Mouse (Mus musculus) MN1 (cell line): ENCODE results near the gene Map4k2.

Source experiments
- DNase-seq: peaks from one replicate; pipeline ENCODE4 v3.0.0-alpha.2; 2016; ENCODE audit warnings: low spot score

Gene Map4k2

DNA sequence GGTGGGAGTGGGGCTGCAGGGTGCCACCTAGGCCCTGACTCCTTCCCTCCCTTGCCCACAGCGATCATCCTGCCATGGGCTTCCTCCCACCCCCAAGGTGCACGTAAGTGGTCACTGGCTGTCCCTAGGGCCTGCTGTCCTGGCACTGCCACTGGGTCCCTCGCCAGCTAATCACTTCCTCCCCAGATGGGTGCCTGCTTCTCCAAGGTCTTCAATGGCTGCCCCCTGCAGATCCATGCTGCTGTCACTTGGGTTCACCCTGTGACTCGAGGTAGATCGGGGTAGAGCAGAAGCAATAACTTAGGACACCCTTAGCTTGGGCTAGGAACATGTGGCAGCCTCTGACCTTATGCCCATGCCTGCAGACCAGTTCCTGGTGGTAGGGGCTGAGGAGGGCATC, 5.1 kb downstream of the Map4k2 start:
- no peak for DNase-seq

DNA sequence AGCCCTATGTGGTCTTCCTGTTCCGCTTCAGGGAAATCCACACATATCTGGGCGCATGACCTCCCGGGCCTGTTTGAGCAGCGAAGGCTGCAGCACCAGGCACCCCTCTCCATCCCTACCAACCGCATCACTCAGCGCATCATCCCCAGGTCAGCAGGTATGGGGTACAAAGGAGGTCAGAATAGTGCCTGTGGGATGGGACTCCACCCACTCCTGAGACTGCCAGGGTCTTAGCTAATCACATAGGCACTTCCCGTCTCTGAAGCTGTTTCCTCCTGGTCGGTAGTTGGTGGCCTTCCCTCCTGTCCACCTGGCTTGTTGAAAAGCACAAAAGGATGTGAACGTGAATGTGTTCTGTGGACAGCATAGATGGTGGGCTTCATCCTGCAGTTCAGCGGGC, 5.7 kb downstream of the Map4k2 start:
- DNase-seq, result no peak

DNA sequence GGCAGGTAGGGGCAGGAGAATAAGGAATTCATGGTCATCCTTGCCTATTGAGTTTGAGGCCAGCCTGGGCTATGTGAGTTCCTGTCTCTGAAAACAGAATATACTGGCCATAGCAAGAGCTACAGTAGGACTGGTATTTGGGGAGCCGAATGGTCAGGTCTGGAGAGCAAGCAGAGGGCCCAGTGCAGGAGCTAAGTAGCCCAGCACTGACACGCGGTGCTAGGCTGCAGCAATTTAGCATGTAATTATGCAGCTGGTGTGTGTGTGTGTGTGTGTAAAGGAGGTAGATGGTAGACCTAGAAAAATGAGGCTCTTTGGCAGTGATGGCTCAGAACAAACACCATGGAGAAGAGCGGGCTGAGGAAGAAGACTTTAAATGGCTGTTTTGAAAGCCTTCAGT, 6.7 kb downstream of the Map4k2 start:
- DNase-seq, result no peak

DNA sequence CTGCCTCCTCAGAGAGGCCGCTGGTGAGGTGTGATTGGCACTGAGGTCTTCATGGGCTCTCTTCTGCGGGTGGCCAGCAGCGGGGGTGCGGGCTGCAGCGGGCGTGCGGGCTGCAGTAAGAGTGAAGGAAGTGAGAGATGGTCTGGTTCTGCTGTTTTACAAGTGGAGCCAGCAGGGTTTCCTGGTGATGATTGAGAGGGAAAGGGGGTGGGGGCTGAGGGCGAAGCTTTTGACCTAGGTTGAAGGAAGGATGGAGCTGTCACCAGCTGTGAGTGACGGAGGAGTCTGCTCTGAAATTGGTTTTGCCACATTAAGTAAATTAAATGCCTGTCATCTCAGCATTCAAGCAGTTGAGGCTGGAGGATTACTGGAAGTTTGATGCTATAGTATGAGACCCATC, 7.8 kb downstream of the Map4k2 start:
- no peak for DNase-seq

DNA sequence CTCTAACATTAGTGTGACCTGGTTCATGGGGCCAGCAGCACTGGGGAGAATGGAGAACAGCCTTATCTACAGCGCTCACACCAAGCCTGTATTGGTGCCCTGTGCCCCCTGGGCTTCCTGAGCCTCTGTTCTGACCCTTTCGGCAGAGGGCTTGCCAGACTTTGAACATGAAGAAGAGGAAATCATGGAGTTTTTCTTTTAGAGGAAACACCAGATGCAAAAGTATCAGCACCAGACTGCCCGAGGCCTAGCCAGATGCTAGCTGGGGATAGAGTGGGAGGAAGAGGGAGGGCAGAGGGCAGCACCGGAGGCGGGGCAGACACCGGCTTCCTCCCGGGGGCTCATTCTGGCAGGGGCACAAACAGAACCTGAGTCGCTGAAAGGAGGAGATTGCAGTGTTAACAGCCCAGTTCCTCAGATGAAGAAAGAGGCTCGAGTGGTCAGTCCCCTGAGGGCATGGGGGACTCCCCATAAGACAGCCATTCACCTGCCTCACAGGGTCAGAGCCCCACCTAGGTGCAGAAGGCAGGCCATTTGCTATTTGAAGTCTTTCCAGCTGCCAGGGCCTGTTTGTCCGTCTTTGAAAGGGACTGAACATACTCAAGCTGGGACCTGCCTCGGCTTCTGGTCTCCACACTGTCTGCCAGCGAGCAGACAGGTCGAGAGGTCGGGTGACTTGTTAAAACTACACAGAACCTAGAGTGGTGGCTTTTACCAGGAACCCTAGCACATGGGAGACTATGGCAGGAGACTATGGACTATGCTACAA, 8.5 kb downstream of the Map4k2 start:
- DNase-seq, result no peak

DNA sequence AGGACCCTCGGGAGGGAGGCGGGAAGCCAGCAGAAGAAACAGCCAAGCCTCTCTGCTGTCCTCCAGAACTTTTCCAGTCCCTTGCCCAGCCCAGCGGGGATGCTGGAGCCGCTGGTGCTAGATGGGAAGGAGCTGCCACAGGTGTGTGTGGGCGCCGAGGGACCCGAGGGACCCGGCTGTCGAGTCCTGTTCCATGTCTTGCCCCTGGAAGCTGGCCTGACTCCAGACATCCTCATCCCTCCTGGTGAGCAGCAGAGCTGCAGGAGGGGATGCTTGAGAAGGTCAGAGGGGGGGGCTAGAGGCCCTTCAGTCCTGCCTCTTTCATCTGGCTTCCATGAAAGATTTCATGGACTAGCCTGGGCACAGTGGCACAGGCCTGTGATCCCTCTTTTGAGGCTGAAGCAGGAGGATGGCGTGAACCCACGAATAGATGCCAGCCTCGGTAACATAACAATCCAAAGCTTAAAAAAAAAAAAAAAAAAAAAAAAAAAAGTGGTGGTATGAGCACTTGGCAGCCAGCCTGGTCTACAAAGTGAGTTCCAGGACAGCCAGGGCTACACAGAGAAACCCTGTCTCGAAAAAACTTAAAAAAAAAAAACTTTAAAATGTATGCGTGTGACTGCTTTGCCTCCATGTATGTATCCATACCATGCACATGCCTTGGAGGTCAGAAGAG, 10.6 kb downstream of the Map4k2 start:
- DNase-seq, result peak; percentile 20

DNA sequence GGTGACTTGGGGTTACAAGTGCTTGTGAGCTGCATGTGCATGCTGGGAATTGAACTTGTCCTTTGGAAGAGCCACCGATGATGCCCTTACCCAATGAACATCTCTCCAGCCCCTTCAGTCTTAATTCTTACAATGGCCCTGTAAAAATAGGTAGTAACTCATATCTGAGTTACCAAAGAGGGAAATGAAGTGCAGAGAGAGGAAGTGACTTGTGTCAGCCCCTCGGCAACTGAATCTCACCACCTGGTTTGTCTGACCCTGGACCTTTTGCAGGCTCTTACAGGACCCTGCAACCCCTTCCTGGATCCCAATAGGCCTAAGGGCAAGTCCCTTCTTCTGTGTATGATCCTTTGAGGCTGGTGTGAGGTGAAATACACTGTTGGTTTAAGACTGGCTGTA, 11.2 kb downstream of the Map4k2 start:
- DNase-seq, result no peak

DNA sequence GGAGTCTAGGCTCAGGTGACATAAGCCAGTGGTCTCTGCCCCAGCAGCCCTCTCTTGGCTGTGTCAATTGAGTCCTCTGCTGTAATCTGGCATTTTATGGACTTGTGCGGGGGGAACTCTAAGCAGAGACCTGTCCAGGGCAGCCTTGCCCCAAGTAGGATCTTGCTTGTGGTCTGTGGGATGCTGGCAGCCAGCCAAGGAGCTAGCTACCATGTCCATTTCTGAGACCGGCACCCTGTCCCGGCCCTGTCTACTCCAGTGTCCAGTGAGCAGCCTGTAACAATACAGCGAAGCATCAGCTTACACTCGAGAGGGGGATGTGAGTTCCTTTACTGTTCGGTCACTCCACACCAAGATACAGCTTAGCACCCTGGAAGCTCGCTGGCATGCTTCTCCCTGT, 13.1 kb downstream of the Map4k2 start:
- peak; percentile 25 for DNase-seq

DNA sequence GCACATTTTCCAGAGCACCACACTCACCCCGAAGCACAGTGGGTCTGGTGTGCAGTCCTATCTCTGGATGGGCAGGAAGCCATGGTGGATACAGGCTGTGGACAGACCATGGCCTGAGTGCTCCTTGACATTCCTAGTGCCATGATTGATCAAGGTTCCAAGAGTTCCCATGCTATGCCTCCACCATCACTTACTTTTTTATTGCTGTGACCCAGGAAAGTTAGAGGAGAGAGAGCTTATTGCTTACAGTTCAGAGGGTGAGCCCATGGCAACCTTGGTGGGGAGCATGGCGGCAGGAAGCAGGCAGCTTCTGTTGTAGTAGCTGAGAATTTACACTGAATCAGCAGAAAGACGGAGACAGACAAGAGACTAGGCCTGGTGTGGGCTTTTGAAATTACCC, 20.4 kb downstream of the Map4k2 start:
- DNase-seq, result no peak

DNA sequence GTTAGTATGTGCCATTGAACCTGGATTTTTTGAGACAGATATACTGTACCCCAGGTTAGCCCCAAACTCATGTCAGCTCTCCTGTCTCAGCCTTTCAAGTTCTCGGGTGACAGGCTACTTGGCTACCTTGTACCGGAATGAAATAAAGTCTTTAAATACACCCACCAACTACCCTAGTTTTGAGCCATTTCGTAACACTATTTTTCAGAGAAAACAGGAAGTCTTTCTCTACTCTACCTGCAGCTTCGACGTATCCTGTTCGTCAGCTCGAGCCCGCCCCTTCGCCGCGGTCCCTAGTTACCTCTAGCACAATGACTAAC, 22.1 kb downstream of the Map4k2 start:
- DNase-seq, result no peak

DNA sequence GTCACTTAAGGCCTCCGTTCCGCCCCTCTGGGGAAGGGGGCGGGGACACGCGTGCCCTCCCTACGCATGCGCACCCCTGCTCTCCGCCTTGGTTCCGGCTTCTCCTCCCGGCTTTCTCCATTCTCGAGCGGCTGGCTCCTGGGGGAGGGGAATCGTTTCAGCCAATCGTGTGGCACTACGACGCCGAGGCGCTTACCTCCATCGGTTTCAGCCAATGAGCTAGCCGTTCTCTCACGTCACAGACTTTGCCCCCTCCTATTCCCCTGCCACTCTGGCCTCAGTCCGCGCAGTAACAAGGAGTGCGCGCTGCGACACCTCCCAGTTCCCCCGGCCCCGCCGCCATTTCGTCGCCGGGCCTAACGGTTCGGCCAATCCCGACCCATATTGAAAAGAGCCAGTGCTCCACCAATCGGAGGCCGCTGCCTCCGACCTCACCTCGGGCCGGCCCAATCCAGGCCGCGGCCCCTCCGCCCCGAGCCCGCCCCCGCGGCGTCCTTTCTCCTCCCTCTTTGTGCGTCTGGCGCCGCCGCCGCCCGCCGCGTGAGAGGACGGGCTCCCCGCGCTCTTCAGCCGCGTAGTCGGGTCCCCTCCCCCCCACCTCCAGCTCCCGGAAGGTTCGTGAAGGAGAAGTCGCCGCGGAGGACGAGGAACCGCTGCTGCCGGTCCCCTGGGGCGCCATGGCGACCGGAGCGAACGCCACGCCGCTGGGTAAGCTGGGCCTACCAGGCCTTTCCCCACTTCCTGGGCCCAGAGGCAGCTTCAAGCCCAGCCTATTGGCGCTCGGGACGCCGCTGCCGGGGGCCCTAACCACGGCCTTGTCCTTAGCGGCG, 22.7 kb downstream of the Map4k2 start, which contains the start of gene Sf1:
Gene Sf1 (plus strand): TSS at position 280 of the 830 bp plus-strand sequence.
- DNase-seq, result peak; percentile 98

DNA sequence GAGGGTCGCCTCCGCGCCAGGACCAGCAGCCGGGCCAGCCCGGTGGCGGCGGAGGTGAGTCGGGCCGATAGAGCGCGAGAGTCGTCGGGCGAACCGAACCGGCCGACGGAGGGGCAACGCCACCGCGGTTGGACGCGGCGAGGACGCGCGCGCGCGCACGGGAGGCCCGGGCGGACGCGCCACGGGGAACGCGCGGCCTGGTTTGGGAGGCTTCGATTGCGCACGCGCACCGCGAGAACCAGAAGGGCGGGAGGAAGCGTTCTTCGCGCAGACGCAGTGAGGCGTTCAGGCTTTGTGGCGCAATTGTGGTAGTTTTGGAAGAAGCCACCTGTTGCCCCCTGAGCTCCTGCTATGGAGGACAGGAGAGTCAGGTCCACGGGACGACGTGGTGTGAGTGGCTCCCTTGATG, 23.4 kb downstream of the Map4k2 start:
- DNase-seq, result peak; percentile 83

DNA sequence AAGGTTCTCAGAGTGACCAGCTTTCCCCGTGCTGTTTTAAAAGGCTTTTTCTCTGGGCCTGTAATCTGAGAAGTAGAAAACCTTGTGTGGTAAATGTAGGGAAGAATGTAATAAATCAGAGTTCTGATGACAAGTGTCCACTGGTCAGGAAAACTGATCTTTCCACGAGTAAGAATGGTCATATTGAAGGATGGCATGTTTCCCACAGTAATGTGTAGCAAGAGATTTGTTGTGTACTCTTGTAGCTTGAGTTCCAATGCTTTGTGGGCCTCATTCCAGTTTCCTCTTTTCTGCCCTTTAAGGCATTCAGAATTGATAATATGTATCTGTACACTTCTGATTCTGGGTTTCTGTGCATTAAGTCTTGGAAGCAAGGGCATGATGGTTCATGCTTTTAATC, 23.9 kb downstream of the Map4k2 start:
- DNase-seq, result no peak

DNA sequence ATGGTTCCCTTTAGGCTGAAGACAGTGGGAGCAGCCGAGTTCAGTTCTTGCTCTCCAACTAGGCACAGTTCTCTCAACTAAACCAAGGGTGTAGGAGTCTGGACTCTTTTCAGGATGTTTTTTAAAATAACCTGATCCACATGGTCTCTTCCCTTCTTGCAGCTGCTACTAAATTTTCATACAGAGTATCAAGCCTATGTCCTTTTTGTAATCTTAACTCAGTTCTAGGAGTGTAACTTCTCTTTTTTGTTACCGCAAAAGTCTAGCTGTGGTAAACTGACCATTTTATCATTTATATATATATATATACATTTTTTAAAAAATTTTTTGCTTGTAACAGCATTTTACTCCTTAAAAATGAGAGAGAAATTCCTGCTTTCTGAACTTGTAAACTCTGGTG, 29.2 kb downstream of the Map4k2 start:
- no peak for DNase-seq

DNA sequence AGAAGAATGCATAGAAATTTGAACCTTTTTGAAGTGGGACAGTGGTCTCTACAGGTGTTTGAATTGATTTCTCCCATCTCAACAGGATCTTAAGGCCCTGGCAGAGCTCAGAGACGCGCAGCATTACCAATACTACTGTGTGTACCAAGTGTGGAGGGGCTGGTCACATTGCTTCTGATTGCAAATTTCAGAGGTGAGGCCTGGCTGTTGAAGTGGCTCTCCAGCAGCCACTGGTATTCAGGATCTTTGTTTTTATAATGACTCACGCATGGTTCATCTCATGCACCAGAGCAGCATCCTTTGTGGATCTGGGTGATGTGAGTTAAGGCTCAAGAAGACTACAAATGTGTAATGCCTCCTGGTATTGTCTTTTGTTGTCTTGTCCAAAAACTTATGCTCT, 31.5 kb downstream of the Map4k2 start:
- peak; percentile 63 for DNase-seq

DNA sequence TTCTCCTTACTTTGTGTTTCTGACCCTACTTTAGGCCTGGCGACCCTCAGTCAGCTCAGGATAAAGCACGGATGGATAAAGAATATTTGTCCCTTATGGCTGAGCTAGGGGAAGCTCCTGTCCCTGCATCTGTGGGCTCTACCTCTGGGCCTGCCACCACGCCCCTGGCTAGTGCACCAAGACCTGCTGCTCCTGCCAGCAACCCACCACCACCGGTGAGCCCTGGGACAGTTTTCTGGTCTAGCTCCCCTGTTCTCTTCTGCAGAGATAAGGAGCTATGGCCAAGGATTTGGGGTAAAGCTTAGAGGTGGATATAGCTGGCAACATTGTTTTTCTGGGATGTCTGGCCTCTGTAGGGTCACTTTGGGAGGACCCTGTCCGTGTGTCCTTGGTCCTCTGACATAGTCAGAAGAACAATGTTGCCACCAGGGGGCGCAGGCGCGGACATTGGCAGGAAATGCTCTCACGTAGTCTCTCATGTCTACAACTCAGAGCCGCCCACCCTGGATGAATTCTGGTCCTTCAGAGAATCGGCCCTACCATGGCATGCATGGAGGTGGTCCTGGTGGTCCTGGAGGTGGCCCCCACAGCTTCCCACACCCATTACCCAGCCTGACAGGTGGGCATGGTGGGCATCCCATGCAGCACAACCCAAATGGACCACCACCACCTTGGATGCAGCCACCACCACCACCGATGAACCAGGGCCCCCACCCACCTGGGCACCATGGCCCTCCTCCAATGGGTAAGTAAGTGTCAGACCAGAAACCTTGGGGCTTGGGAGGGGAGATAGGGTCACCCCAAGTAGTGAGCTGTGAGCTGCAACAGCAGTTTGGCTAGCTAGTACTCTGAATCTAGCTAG, 32.8 kb downstream of the Map4k2 start:
- peak; percentile 70 for DNase-seq

DNA sequence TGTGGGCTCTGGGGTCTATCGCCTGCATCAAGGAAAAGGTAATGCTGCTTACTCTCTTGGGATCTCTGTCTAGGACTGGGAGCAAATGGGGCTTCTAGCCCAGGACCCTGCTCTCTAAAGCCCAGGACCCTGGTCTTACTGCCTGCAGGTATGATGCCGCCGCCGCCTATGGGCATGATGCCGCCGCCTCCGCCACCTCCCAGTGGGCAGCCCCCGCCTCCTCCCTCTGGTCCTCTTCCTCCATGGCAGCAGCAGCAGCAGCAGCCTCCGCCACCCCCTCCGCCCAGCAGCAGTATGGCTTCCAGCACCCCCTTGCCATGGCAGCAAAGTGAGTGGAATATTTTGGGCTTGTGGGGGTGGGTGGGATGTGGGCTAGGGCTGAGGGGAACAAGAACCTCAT, 33.6 kb downstream of the Map4k2 start:
- DNase-seq, result no peak

DNA sequence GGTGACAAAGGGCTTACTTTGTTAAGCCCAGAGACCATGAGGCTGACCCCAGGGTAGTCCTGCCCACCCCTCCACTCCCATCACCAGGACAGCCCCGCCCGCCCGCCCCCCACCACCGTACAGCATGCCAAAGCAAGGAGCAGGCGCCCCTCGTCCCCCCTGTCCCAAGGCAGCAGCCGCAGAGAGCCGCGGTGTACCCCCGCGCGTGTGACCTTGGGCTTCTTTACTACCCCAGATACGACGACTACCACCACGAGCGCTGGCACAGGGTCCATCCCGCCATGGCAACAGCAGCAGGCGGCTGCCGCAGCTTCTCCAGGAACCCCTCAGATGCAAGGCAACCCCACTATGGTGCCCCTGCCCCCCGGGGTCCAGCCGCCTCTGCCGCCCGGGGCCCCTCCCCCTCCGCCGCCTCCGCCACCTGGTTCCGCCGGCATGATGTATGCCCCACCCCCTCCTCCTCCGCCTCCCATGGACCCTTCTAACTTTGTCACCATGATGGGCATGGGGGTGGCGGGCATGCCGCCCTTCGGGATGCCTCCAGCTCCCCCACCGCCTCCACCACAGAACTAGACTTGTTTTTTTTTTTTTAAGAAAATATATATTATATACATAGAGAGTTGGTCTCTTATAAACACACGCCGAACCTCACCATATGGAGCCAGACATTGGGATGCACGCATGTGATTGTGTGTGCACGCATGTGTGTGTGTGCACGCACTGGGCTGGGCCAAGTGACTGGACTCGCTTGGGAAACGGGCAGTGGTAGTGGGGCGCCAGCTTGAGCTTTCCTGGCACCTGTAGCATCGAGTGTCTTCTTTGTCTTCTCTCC, 34.7 kb downstream of the Map4k2 start:
- no peak for DNase-seq

DNA sequence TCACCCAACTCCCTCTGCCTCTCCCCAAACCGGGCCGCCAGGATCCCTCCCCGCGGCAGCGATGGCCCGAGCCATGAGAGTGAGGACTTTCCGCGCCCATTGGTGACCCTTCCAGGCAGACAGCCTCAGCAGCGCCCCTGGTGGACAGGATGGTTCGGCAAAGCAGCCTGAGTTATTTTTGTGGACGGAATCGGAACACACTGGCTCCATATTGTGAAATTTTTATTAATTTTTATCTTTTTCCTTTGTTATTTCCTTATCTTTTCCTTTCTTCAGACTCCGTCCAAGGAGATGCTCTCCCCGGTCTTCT, 35.3 kb downstream of the Map4k2 start:
- no peak for DNase-seq

DNA sequence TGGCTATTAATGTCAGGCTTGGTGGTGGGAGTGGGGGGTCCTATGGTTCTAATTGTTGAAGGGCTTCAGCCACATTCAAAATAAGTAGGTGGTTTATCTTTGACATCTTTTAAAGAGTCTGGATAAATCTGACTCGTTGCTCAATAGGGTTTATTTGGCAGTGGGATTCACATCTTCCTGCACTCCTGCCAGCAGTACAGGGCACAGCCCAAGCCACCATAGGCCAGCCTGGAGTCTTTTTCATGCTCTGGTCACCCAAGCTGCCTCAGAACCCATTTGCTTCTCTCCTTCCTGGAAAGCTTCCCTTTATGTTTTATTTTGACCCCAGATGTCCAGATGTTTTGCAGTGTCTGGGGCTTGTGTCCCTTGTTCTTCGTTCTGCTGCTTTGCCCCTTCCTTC, 35.7 kb downstream of the Map4k2 start:
- no peak for DNase-seq

DNA sequence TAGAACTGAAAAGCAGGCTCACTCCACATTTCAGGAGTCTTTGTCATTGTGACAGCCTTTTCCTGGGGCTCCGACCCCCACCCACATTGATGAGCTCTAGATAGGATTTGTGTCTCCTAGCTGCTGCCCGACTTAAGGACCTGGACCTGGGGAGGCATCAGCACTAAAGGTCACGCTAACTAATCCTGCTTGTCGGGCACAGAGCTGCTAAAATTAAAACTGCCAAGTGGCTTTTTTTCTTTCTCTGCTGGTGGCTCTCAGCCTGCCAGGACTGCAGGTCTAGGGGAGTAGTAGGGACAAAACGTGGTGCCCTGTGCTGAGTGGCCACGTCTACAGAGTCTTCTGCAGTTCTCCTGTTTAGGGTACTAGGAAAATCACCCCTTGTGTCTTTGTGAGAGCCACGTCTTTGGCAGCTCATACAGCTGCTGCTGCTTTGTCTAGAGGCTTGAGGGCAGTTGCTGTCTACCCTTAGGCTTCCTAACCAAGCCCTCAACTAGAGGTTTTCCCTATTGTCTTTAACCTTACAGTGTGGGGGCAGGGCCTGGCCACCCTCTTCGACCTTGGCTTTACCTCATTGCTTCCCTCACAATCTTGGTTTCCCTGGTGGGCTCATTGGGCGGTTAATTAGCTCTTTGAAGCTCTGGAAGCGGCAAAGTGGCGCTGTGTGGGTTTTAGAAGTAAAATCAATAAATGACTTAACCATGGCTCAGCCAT, 36.5 kb downstream of the Map4k2 start:
- no peak for DNase-seq
